Mouse (Mus musculus) liver, embryonic 16.5 days (tissue): ENCODE measurements at regions not wholly inside any gene's neighbourhood (a gene's known extent, or its start where the extent isn't known, plus 50 kb on each side); places are given as distances from the start of the nearest gene placed in this dataset.

Source experiments
- ATAC-seq: fragments of 200-750 bp; cut with Nextera tagmentation; 2 replicates; pipeline ENCODE4 v1.8.0; 2017; ENCODE audit warnings: low read depth, mild to moderate bottlenecking, moderate number of reproducible peaks, moderate library complexity
- H3K27ac ChIP-seq: fragments of 300-500 bp; sonication (generic); 2 replicates; pipeline ENCODE4 v1.5.1; 2014; ENCODE audit warnings: mild to moderate bottlenecking, low read length
- H3K27me3 ChIP-seq: fragments of 300-500 bp; sonication (generic); 2 replicates; pipeline ENCODE4 v1.6.1; 2014; ENCODE audit warnings: low read depth, low read length, mixed read lengths; ENCODE audit not compliant: control insufficient read depth, insufficient read depth
- H3K36me3 ChIP-seq: fragments of 300-500 bp; sonication (generic); 2 replicates; pipeline ENCODE4 v1.6.1; 2014; ENCODE audit warnings: mild to moderate bottlenecking; ENCODE audit not compliant: control insufficient read depth, insufficient read depth
- H3K4me1 ChIP-seq: fragments of 300-500 bp; sonication (generic); 2 replicates; pipeline ENCODE4 v1.6.1; 2014; ENCODE audit warnings: low read depth, low read length, mixed read lengths; ENCODE audit not compliant: control insufficient read depth
- H3K4me2 ChIP-seq: fragments of 300-500 bp; sonication (generic); 2 replicates; pipeline ENCODE4 v1.6.1; 2014; ENCODE audit warnings: low read depth, low read length, mixed read lengths
- H3K4me3 ChIP-seq: fragments of 300-500 bp; sonication (generic); 2 replicates; pipeline ENCODE4 v1.5.1; 2014; ENCODE audit warnings: low read depth, mild to moderate bottlenecking, low read length
- H3K9ac ChIP-seq: fragments of 300-500 bp; sonication (generic); 2 replicates; pipeline ENCODE4 v1.6.1; 2014; ENCODE audit warnings: low read depth, low read length
- H3K9me3 ChIP-seq: fragments of 300-500 bp; sonication (generic); replicated peaks from 2 replicates; pipeline ENCODE4 v1.6.1; 2016; ENCODE audit warnings: low read length; ENCODE audit not compliant: control insufficient read depth
- WGBS: fragments of 180-500 bp; shearing (Covaris S2); extraction: QIAGEN DNeasy Blood & Tissue Kit; methylation state at CpG from one replicate; pipeline ENCODE4 v1.1.7; 2014; ENCODE audit not compliant: insufficient replicate concordance; 5-methylcytosine and 5-hydroxymethylcytosine counted together

DNA sequence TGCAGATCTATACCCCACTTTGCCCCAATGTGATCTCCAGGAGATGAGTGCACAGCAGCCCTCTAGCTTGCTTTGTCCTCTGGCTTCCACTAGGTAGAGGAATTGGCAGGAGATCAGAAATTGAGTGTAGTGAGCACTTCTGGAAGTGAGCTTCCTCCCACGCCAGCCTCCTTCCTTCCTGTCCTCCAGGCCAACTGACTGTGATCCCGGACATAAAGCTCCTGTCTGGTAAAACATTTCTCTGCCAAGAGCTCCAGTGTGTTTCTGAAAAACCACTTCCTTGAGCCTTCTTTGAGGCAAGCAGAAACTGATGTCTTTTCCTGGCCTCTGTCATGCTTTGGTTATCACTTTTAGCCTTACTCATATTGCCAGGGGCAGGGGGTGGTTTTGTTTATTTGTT, 197.5 kb downstream of the Mreg start:
- Histone ChIP-seq H3K9ac (no peak overlapping the region), H3K4me2 (no peak overlapping the region), H3K4me1 (no peaks in the 10 kb centered on the region), H3K27ac (no peak overlapping the region), H3K27me3 (no peaks in the 10 kb centered on the region), H3K36me3 (no peaks in the 10 kb centered on the region), H3K9me3 (no peaks in the 10 kb centered on the region), H3K4me3 (no peak overlapping the region)
- no peak for ATAC-seq
- 22% methylated on average over 2 of the region's 2 CpGs for WGBS

DNA sequence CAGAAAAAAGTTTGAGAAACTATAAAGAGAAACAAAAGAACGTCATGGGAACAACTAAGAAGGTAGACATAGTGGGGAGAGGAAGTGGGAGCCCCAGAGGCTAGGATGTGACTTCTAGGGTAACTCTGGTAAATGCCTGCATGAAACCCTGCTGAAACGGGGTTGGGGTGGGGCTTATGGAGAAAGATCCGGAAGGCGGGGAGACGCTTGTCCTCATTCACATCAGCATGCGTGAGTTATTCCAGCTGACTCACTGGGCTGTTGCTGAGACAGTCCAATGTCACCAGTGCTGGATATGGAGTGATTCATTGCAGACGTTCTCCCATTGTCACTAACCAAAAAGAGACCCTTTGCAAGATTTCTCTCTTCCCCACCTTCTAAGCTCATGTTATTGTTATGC, 198.2 kb downstream of the Mreg start:
- H3K9me3 ChIP-seq: no peaks in the 10 kb centered on the region
- H3K27me3 ChIP-seq: no peaks in the 10 kb centered on the region
- H3K27ac ChIP-seq: no peak overlapping the region
- WGBS: 50% methylated on average over 7 of the region's 7 CpGs
- H3K4me1 ChIP-seq: peaks cover 4% of the 10 kb centered on the region
- H3K4me3 ChIP-seq: no peak overlapping the region
- no peaks in the 10 kb centered on the region for H3K36me3 ChIP-seq
- no peak for ATAC-seq
- H3K4me2 ChIP-seq: no peak overlapping the region
- H3K9ac ChIP-seq: no peak overlapping the region

DNA sequence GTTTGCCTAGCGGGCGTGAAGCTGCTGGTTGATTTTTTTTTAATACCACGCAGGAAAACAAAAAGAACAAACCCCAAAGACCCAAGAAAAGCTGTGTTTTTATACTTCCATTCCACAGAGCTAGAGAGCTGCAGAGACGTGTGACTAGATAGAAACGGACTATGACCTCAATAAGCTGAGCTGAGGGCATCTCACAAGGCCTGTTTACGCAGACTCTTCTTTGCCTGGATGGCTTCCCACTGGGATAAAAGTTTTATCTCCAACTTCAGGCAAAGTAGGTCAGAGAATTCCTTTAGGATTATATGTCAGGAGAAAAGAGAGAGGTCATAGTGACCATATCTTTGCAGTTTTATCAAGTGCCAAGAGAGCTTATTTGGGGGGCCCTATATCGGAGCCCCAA, 199.4 kb downstream of the Mreg start:
- Histone ChIP-seq H3K27me3 (no peaks in the 10 kb centered on the region), H3K36me3 (no peaks in the 10 kb centered on the region), H3K4me1 (peaks cover 4% of the 10 kb centered on the region), H3K9ac (no peak overlapping the region), H3K4me2 (no peak overlapping the region), H3K9me3 (no peaks in the 10 kb centered on the region), H3K27ac (no peak overlapping the region), H3K4me3 (no peak overlapping the region)
- peak; percentile 59; the same call in 1 of the 2 replicates for ATAC-seq
- WGBS: 63% methylated on average over 7 of the region's 7 CpGs

DNA sequence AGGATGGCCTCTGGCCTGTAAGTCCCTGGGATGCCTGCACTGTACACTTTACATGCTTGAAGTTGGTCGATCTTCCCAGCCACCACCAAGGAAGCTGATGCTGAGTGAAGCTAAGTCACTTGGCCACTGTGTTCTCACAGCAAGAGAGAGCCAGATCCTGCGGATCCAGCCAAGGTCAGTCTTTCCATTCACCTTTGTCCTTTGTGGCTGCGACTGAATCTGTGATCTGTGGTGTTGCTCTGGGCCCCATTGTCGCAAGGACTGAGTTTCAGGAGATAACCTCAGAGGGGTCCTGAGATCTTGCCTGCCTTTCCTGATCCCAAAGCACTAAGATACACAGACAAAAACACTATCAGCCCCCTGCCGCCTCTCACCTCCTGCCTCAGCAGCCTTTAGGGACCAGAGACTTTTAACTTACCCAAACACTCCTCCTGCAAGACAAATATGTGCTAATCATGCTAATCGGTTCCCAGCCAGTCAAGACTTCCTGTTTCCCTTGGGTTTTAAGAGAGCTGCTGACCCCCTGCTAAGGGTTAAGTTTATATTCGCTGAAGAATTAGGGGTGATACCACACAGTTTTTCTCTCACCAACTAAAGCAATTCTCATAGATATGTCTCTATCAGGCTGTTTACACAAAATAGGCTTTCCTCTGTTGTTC, 202.7 kb downstream of the Mreg start:
- Histone ChIP-seq H3K4me1 (peaks cover 4% of the 10 kb centered on the region), H3K9me3 (no peaks in the 10 kb centered on the region), H3K4me3 (no peak overlapping the region), H3K4me2 (no peak overlapping the region), H3K27ac (no peak overlapping the region), H3K36me3 (no peaks in the 10 kb centered on the region), H3K9ac (no peak overlapping the region), H3K27me3 (no peaks in the 10 kb centered on the region)
- ATAC-seq: 0 out of 2 replicates have a peak, but pooled peaks have one; percentile 2
- WGBS: 15% methylated on average over 7 of the region's 7 CpGs

DNA sequence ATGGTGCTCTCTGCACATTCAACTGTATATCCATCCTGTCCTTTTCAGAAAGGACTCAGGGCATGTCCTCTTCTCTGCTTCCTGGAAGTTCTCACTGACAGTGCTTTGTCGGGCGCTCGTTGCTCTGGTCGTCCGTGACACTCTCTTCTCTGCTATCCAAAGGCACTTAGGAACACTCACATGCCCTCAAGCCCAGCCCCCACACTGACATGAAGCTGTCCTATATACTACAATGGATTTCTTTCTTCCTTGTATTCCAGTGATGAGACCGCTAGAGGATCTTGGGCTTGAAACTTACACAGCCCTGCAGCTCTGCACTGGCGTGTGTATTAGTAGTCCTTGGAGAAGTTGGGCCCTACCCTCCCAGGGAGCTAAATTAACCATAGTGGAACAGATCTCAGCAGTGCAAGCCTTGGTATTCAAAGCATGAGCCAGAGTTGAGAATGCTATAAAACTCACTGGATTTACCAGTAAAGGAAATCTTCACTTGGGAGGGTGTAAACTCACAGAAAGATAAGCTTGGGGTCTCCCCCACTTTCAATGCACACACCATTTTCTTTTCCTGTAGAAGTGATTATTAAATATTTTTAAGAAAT, 205.3 kb downstream of the Mreg start:
- H3K4me1 ChIP-seq: peaks cover 4% of the 10 kb centered on the region
- no peaks in the 10 kb centered on the region for H3K9me3 ChIP-seq
- no peak overlapping the region for H3K4me2 ChIP-seq
- no peak overlapping the region for H3K9ac ChIP-seq
- 69% methylated on average over 7 of the region's 7 CpGs for WGBS
- no peak overlapping the region for H3K27ac ChIP-seq
- no peak for ATAC-seq
- H3K4me3 ChIP-seq: no peak overlapping the region
- H3K27me3 ChIP-seq: no peaks in the 10 kb centered on the region
- H3K36me3 ChIP-seq: no peaks in the 10 kb centered on the region

DNA sequence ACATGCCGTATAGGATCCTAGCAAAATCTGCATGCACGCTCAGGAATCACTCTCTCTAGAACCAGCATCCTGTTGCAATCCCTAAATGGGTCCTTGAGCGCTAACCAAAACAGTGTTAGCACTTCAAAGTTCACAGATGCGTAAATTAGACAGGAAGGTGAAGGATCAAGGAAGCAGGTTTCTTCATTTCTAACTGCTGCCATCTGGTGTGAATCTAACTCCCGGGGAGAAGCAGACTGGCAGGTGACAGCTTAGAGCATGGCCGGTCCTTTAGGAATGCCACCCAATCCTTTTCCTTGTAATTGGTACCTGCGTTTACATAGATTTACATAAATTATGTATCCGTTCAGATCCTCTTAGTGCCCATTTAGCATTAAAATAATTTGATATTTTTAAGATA, 206.2 kb downstream of the Mreg start:
- no peak for ATAC-seq
- Histone ChIP-seq H3K36me3 (no peaks in the 10 kb centered on the region), H3K4me3 (no peak overlapping the region), H3K9me3 (no peaks in the 10 kb centered on the region), H3K27ac (no peak overlapping the region), H3K27me3 (no peaks in the 10 kb centered on the region), H3K4me1 (peaks cover 4% of the 10 kb centered on the region), H3K9ac (no peak overlapping the region), H3K4me2 (no peak overlapping the region)
- WGBS: 66% methylated on average over 8 of the region's 8 CpGs

DNA sequence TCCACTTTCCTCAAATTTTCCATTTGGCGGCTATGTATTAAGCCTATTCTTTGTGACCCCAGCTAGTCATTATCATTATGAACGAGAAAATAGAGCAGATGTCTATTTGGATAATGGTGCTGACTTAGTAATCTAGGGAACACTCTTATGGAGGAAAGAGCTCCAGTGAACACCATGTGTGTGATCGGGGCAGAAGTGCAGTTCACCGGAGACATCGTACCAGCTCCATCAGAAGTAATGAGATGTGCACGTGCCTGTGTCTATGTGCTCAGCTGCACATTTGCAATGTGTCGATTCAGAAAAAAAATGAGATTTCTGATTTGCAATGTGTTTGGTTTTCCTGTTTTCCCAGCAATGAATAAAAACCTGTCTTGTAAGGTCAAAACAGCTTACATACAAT, 206.6 kb downstream of the Mreg start:
- H3K4me3 ChIP-seq: no peak overlapping the region
- 75% methylated on average over 7 of the region's 7 CpGs for WGBS
- no peak overlapping the region for H3K4me2 ChIP-seq
- no peaks in the 10 kb centered on the region for H3K36me3 ChIP-seq
- H3K27ac ChIP-seq: no peak overlapping the region
- no peaks in the 10 kb centered on the region for H3K9me3 ChIP-seq
- peaks cover 4% of the 10 kb centered on the region for H3K4me1 ChIP-seq
- H3K27me3 ChIP-seq: no peaks in the 10 kb centered on the region
- no peak for ATAC-seq
- H3K9ac ChIP-seq: no peak overlapping the region

DNA sequence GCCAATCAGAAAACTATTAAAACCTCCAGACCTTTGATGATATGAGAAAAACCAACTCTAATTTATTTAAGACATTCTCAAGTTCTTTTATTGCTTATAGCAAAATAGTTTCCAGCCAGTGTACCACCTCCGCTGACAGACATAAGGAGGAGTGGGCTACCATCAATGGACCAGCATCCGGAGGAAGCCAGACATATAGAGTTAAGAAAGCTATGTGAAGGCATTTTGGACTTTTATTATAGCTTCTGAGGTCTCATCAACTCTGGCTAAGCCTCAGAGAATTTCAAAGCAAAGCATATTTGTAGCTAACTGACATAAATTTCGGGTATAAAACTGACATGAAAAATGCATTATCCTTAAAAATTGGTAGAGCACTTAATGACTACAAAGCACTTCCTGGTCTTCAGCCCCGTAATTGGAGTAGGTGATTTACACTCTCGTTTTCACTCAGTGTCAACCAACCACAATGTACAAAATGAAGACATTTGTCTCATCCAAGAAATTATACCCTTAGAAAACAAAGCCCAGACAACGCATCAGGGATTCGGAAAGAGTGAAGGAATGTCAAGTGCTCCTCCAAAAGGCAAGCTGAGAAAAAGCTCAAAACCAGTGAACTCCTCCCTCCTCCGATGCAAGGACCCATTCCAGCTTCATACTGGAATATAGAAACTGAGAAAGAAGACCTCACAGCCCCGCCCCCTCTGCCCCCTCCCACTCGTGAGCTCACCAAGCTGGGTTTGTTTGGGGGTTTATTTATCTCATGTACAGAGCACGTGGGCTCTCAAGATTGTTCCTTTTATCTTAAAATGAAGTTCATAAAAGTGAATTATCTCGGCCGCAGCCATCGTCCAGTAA, 208.5 kb downstream of the Mreg start:
- Histone ChIP-seq H3K4me2 (no peak overlapping the region), H3K27ac (no peak overlapping the region), H3K4me1 (no peaks in the 10 kb centered on the region), H3K9me3 (no peaks in the 10 kb centered on the region), H3K9ac (no peak overlapping the region), H3K4me3 (no peak overlapping the region), H3K36me3 (no peaks in the 10 kb centered on the region), H3K27me3 (no peaks in the 10 kb centered on the region)
- 57% methylated on average over 14 of the region's 14 CpGs for WGBS
- ATAC-seq: no peak
